Mouse (Mus musculus): ENCODE data around the gene Vmn1r55. TPM values are rescaled to one million over a fixed set of nuclear protein-coding genes. Genes with fewer than 3 reads are reported as not detected.

Vmn1r55 gene
- total RNA-seq (2023), result not detected

GRCm38 (mm10) chr7:5149570-5149969 is at the start of gene Vmn1r55:
Gene Vmn1r55 (minus strand): TSS chr7:5149670.

GRCm38 (mm10) chr7:5196647-5197046 is 47.2 kb upstream of the Vmn1r55 start, which contains the start of gene Vmn1r56:
Gene Vmn1r56 (minus strand): TSS chr7:5196747.

GRCm38 (mm10) chr7:5125549-5126406 is 23.7 kb downstream of the Vmn1r55 start, which contains the start of gene Rasl2-9:
Gene Rasl2-9 (minus strand): TSS chr7:5125950.

GRCm38 (mm10) chr7:5116850-5117249 is 32.6 kb downstream of the Vmn1r55 start, which contains the start of gene Rfpl4:
Gene Rfpl4 (minus strand): TSS chr7:5116950.

GRCm38 (mm10) chr7:5080010-5080751 is 69.3 kb downstream of the Vmn1r55 start, which contains the start of gene Epn1:
Gene Epn1 (plus strand): TSS chr7:5080235.

Other genes starting within 250 kb of the Vmn1r55 start
- not detected for gene Gm36210, start 243.2 kb downstream of the Vmn1r55 start, total RNA-seq (2023)
- gene Zfp628, start 234.5 kb downstream of the Vmn1r55 start, total RNA-seq (2023), result 10 to 100 TPM; 30.9 to 32.3 TPM
- 10 to 100 TPM; 10.5 to 10.7 TPM for gene Nat14, start 227.6 kb downstream of the Vmn1r55 start, total RNA-seq (2023)
- 1 to 10 TPM in 1 of 2 experiments, under 1 TPM in 1; 0.73 to 1.3 TPM for gene Ssc5d, start 223.9 kb downstream of the Vmn1r55 start, total RNA-seq (2023)
- 1 to 10 TPM in 1 of 2 experiments, not detected in 1; 1.4 TPM for gene Sbk2, start 185.3 kb downstream of the Vmn1r55 start, total RNA-seq (2023)
- not detected for gene Sbk3, start 178.5 kb downstream of the Vmn1r55 start, total RNA-seq (2023)
- 10 to 100 TPM; 33.7 to 35.1 TPM for gene Zfp579, start 153.5 kb downstream of the Vmn1r55 start, total RNA-seq (2023)
- gene Zfp524, start 135.3 kb downstream of the Vmn1r55 start, total RNA-seq (2023), result 10 to 100 TPM; 16.2 to 17.2 TPM
- 10 to 100 TPM; 49.3 to 54.1 TPM for gene Fiz1, start 135.0 kb downstream of the Vmn1r55 start, total RNA-seq (2023)
- gene Gm44973, start 134.2 kb downstream of the Vmn1r55 start, total RNA-seq (2023), result not detected
- 10 to 100 TPM; 56.0 to 56.5 TPM for gene Zfp865, start 129.3 kb downstream of the Vmn1r55 start, total RNA-seq (2023)
- gene Ccdc106, start 129.1 kb downstream of the Vmn1r55 start, total RNA-seq (2023), result 1 to 10 TPM in 1 of 2 experiments, not detected in 1; 1.2 TPM
- under 1 TPM in 1 of 2 experiments, not detected in 1; 0.55 TPM for gene 4632433K11Rik, start 115.6 kb downstream of the Vmn1r55 start, total RNA-seq (2023)
- 1 to 10 TPM; 5.9 TPM for gene Zfp784, start 111.2 kb downstream of the Vmn1r55 start, total RNA-seq (2023)
- 1 to 10 TPM; 5.6 to 7.3 TPM for gene Zfp580, start 98.1 kb downstream of the Vmn1r55 start, total RNA-seq (2023)
- gene U2af2, start 87.5 kb downstream of the Vmn1r55 start, total RNA-seq (2023), result 100 to 1,000 TPM; 454 to 464 TPM
- gene Epn1, start 69.4 kb downstream of the Vmn1r55 start, total RNA-seq (2023), result 100 to 1,000 TPM; 107 to 112 TPM
- gene Rfpl4, start 32.7 kb downstream of the Vmn1r55 start, total RNA-seq (2023), result not detected
- gene Rasl2-9, start 23.7 kb downstream of the Vmn1r55 start, total RNA-seq (2023), result not detected
- gene Vmn1r56, start 47.1 kb upstream of the Vmn1r55 start, total RNA-seq (2023), result not detected
- not detected for gene Vmn1r57, start 68.8 kb upstream of the Vmn1r55 start, total RNA-seq (2023)
- not detected for gene Gm5065, start 200.9 kb upstream of the Vmn1r55 start, total RNA-seq (2023)
- not detected for gene Nlrp2, start 201.4 kb upstream of the Vmn1r55 start, total RNA-seq (2023)

Data from T-cell, adult 66 days (primary cell).